Mouse (Mus musculus) CH12.LX (cell line): ENCODE measurements around the gene Mdfic.

Source experiments
- BHLHE40 ChIP-seq: IDR thresholded peaks from 2 replicates; pipeline ENCODE4 v1.6.1; 2011; ENCODE audit warnings: mild to moderate bottlenecking, low read depth, low read length, improper control_type of control experiment
- CHD1 ChIP-seq: IDR thresholded peaks from 2 replicates; pipeline ENCODE4 v1.6.1; 2012; ENCODE audit warnings: low read depth, low read length, improper control_type of control experiment, inconsistent platforms
- CHD2 ChIP-seq: IDR thresholded peaks from 2 replicates; pipeline ENCODE4 v1.6.1; 2011; ENCODE audit warnings: low read length, improper control_type of control experiment
- CTCF ChIP-seq, 2 experiments: IDR thresholded peaks in 1 of 2; conservative IDR thresholded peaks in 1 of 2; 2 replicates each; pipeline ENCODE4 v1.5.1; 2011 to 2012; ENCODE audit warnings: low read depth in 2 of 2, low read length in 2 of 2, improper control_type of control experiment in 1 of 2, inconsistent platforms in 1 of 2, mild to moderate bottlenecking in 1 of 2, moderate library complexity in 1 of 2
- E2F4 ChIP-seq: IDR thresholded peaks from 2 replicates; pipeline ENCODE4 v1.6.1; 2011; ENCODE audit warnings: low read depth, low read length, improper control_type of control experiment; ENCODE audit not compliant: insufficient replicate concordance
- MAX ChIP-seq: IDR thresholded peaks from 2 replicates; pipeline ENCODE4 v1.6.1; 2011; ENCODE audit warnings: low read length, improper control_type of control experiment
- NRF1 ChIP-seq: IDR thresholded peaks from 2 replicates; pipeline ENCODE4 v1.6.1; 2014; ENCODE audit warnings: low read depth, mild to moderate bottlenecking, inconsistent platforms, low read length, improper control_type of control experiment, moderate library complexity
- PAX5 ChIP-seq: IDR thresholded peaks from 2 replicates; pipeline ENCODE4 v1.6.1; 2012; ENCODE audit warnings: low read length, inconsistent platforms, mixed read lengths
- POLR2A ChIP-seq: IDR thresholded peaks from 2 replicates; pipeline ENCODE4 v1.6.1; 2011; ENCODE audit warnings: low read depth, mild to moderate bottlenecking, improper control_type of control experiment, low read length
- SIN3A ChIP-seq: IDR thresholded peaks from 2 replicates; pipeline ENCODE4 v1.6.1; 2012; ENCODE audit warnings: low read length, improper control_type of control experiment, inconsistent platforms
- TCF12 ChIP-seq: IDR thresholded peaks from 2 replicates; pipeline ENCODE4 v1.6.1; 2014; ENCODE audit warnings: low read depth, mild to moderate bottlenecking, inconsistent platforms, low read length, improper control_type of control experiment
- UBTF ChIP-seq: IDR thresholded peaks from 2 replicates; pipeline ENCODE4 v1.6.1; 2012; ENCODE audit warnings: low read depth, mild to moderate bottlenecking, inconsistent platforms, low read length, improper control_type of control experiment, moderate library complexity
- ZC3H11A ChIP-seq: IDR thresholded peaks from 2 replicates; pipeline ENCODE4 v1.6.1; 2012; ENCODE audit warnings: low read depth, mild to moderate bottlenecking, inconsistent platforms, low read length, improper control_type of control experiment
- ZMIZ1 ChIP-seq: IDR thresholded peaks from 2 replicates; pipeline ENCODE4 v1.6.1; 2012; ENCODE audit warnings: low read depth, mild to moderate bottlenecking, inconsistent platforms, low read length, improper control_type of control experiment

GRCm38 (mm10) chr6:15794801-15795200, 74.3 kb downstream of the Mdfic start:
- TF ChIP-seq CHD2 (no peak), ZC3H11A (no peak), ZMIZ1 (no peak), SIN3A (no peak), E2F4 (no peak), TCF12 (no peak), MAX (no peak), CTCF (conservative IDR thresholded peaks at IDR 0.05 in 1 of 2, IDR thresholded peaks at IDR 0.05 in 1 of 2; ENCODE audit: low read depth in 2 of 2, low read length in 2 of 2) (no peak), POLR2A (no peak), CHD1 (no peak), UBTF (no peak), PAX5 (no peak), NRF1 (no peak), BHLHE40 (no peak)
